Mouse (Mus musculus): ENCODE measurements around the gene Ddx1.

Ddx1 gene

DNA sequence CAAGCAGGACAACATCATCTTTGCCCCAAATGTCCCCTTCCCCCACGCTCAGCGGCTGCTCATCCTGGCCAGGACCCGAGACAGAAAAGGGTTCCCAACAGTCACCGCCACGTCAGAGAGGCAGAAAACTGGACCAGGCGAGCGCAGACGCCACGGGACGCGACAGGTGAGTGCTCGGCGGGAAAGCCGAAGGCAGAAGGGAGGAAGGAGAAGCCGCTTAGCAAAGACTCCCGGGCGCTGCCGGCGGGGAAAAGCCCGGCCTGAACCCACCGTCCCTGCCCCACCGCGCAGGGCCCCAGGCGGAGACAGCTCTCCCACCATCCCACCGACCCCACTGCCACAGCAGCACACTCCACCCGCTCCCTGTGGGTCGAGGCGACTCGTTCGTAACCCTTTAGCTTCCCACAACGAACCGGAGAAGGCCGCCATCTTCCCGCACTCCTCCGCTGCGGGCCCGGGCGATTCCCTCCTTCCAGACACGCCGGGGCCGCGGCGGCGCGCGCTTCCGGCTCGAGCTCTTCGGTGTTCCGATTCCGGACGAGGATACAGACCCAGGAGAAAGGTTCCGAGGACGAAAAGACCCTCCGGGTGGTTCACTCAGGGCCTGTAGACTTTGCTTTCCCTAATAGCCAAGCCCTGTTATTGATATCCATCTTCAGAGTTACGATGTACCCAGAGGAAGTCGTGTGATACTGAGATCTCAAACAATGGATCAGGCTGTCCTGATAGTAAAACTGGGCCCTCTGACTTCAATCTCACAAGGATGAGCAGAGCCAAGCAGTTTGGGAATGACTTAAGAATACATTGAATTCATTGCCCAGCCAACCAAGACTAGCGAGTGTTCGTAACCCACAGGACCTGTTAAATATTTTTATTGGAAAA lies at the start of gene Ddx1:
Gene Ddx1 (minus strand): TSS at position 523 of the 882 bp plus-strand sequence.
- DNase-seq (ENCODE audit: extremely low spot score, low spot score): peak; percentile 88

DNA sequence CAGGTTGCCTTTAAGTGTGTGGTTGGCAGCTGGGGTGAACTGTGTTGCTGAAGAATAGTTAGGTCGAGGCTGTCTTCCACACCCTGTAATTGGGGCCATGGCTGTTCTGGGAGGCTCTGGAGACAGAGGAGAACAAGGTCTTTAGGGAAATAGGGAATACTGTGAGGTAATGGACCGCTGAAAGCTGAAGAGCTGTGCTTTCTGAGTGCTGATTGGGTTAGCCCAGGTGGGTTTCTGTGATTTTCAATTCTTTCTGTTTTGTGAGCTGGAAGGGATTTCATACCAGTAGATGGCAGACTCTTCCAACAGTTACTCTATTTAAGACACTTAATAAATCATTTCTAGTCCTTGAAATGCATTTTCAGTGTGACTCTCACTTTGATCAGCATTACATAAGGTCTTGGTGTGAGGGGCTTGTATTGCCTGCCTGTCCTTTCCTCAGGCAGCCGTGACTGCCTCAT lies 44.4 kb upstream of the Ddx1 start:
- no peak for DNase-seq (ENCODE audit: extremely low spot score, low spot score)

DNA sequence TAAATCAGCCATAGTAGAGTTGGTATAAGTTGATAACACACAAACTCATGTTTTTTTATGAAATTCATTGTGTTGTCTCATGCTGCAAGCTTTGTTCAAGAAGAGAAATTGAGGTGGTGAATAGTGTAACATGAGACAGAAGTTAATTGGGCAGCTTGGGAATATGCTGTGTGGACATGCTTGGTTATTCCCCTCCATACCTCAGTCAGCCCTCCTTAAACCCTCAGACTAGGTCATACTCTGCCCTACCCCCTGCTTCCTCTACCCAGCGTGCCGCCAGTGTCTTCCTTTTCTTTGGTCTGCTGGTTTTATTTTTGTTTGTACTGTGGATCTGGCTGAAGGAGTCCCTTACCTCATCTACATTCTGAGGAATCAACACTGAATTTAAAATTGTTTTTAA lies 42.4 kb upstream of the Ddx1 start:
- DNase-seq (ENCODE audit: extremely low spot score, low spot score): no peak

DNA sequence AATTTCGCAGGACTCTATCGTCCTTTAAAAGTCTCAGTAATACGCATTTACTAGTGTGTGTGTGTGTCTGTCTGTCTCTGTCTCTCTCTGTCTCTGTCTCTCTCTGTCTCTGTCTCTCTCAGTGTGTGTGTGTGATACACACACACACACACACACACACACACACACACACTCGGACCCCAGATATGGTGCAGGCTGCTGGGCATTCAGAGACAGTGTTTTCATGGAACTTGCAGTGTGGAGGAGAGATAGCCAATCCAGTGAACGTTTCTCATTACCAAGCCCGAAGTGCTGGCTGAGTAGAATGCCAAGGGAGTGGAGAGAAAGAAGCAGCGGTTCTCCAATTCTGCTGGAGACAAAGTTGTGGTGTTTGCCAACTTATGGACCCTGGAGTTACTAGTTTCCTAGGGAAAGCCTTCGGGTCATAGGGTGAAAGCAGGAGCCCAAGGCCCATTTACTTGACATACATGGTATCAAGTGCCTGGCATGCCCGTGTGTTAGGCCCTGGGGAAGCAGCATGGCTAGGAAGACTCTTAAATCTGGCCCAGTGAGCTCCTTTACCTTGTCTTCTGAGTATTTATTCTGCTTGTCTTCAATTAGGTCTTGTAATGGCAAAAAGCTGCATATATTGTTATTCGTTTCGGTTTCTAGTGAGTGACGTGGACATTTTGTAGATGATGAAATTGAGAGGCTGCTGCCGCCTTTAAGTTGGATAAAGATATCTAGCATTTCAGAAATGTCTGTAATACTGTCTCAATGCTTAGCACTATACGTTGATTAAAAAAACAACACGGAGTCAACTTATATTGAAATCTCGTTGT lies 20.8 kb upstream of the Ddx1 start:
- DNase-seq (ENCODE audit: extremely low spot score, low spot score): no peak

DNA sequence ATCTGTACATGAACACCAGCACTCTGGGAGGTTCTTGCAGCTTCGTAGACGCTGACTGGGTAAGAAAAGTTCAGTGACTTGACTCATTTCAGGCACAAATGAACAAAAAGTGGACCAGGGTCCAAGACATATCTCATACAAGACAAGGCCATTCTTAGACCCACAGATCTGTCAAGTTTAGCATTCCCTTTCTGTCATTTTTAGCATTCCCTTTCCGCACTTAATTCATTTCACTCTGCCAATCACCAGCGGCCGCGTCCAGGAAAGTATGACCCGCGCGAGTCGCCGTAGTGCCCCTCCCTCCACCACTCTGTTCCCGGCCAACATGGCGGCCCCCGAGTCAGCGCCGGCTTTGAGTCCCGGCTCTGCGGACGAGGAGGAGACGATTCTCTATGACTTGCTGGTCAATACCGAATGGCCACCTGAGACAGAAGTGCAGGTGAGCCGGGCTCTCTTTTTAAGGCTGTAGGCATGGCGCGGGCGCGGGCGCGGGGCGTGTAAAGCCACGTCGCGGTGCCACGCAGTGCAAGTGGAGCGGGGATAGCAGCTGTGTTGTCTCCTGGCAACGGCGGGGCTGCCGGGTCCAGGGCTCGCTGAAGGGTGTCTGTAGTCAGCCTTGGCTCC lies 19.9 kb upstream of the Ddx1 start, which contains the start of gene Nbas:
Gene Nbas (plus strand): TSS at position 308 of the 624 bp plus-strand sequence.
- peak; percentile 93 for DNase-seq (ENCODE audit: extremely low spot score, low spot score)

DNA sequence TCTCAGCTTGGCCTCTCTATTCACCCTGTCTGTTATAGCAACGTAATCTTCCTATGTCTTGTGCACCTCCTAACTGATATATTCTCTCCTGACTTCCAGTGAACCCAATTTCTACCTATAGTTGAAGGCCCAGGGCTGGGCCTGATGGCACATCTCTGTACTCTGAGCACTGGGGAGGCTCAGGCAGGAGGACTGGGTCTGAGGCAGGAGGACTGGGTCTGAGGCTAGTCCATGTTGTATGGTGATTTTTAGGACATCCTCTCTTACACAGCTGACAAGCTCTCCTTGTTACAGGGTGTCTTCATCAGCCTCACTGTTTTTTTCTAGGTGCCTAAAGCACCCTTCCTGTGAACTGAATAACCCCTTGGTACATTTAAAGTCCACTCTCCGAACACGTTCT lies 19.4 kb upstream of the Ddx1 start:
- peak; percentile 16 for DNase-seq (ENCODE audit: extremely low spot score, low spot score)

DNA sequence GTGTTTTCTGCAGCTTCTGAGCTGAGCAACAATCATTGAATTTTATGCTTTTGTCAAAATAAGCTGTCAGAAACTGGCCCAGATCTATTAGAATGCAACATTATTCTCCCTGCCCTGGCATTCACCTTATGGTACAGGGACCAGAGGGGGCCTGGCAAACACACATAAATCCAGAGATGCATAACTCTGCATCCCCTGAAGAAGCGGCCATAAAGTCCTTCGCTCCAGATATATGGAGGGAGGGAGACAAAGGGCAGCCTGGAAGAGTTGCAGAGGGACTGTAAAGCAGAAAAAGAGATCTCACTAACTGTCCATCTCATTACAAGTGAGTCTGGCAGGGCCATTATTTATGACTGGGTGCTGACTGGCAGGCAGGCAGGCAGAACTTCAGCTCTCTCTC lies 6.7 kb upstream of the Ddx1 start:
- no peak for DNase-seq (ENCODE audit: extremely low spot score, low spot score)

DNA sequence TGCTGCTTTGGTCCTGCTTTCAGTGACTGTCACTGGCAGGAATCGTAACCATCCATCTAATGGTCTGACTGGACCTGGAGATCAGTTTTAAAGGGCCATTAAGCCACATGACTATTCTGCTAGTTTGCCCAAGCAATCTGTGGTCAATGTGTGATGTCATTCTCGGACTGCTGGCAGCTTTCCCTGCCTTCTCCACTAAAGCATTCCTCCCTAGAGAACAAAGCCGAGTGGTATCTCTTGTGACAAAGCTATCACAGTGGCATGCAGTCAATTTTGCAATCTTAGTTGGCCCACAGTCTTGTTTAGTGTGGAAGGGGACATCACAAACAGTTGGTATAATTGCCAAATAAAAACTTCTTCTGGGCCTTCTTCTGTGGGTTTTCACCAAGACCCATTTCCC lies 6.1 kb upstream of the Ddx1 start:
- DNase-seq (ENCODE audit: extremely low spot score, low spot score): no peak

DNA sequence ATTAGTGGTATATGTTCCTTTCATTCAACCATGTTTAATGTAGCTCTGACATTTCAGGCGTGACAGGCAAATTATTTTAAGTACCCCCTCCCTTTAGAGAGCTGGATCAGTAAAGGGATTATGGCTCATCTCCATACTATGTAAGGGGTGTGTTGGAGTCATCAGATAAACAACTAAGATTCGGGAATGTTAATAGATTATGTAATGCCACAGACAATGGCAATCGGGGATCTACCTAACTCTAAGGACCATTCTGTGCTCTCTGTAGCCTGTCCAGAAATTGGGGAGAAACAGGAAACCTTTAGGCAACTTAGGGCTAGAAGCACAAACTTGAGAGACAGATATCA lies 533 bp upstream of the Ddx1 start:
- DNase-seq (ENCODE audit: extremely low spot score, low spot score): no peak

DNA sequence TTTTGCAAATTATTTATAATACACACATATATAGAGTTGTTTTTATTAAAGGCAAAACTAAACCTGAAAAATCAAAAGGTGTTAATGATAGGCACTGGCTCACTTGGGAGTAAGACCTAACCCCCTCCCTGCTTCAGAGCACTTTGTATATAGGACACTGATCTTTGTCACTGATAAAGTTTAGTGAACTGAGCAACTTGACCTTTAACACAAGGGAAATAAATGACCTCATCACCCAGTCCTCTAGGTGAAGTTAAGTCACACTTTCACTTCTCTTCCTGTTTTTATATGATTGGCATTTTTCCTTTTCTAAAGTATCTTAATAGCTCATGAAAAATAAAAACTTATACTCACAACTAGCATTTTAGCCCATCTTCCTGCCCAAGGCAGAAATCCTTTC lies 6.6 kb downstream of the Ddx1 start:
- DNase-seq (ENCODE audit: extremely low spot score, low spot score): no peak

DNA sequence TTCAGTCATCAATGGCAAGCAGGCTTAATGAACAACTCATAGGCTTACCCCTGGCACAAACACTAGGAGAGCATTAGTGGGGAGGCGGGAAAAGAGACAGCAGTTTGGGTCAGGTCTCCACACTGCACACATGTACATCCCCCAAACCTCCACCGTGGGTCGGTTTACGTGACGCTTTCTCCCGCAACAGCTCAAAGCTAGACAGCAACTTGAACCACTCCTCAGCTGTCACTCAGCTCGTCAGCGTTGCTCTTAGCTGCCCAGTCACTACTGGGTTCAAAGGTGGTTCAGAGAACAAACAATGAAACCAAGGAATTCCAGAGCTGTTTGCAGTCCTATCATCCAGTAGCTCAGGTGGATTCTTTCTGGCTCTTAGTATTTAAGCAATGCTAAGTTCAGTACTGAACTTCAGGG lies 30.9 kb downstream of the Ddx1 start:
- DNase-seq (ENCODE audit: extremely low spot score, low spot score): no peak

DNA sequence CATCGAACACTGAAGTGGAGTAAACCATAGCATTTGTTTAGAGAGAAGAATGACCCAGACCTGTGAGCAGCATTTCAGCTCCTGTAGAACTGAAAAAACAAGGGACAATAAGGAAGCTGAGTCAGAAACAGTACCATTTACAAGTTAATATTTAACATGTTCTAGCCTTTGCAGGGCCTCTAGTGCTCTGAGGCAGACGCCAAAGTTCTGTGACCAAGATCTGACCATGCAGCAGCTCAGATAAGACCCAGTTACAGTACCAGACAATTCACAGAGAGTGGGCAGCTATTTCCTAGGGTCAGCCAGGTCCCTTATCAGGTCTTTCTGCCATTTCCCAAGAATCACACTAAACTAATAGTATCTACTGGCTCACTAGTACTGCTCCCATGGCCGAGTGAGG lies 31.4 kb downstream of the Ddx1 start:
- no peak for DNase-seq (ENCODE audit: extremely low spot score, low spot score)

DNA sequence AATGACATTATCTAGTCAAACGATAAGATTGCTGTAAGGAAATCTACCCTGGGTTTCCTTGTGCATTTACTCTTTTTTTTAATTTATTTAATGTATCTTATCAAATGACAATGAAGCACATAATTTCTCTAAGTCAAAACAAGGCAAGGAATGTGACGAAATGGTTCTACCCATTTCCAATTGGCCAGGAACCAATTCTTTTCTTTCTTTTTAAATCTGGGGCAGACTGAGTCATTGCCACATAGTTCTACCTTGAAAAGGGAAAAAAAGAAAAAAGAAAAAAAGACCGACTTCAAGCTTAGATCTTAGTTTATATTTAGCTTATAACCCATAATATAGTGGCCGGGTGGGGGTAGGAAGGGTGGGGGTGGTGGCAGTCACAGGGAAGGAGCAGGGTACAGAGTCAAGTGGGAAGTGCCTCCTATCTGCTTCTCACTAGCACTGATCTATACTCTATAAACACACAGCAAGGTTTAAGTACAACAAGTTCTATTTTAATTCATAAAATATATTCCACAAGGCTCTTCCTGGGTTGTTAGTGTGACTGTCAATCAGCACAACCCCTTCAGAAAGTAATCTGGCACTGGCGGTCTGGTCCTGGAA lies 32.4 kb downstream of the Ddx1 start:
- no peak for DNase-seq (ENCODE audit: extremely low spot score, low spot score)

DNA sequence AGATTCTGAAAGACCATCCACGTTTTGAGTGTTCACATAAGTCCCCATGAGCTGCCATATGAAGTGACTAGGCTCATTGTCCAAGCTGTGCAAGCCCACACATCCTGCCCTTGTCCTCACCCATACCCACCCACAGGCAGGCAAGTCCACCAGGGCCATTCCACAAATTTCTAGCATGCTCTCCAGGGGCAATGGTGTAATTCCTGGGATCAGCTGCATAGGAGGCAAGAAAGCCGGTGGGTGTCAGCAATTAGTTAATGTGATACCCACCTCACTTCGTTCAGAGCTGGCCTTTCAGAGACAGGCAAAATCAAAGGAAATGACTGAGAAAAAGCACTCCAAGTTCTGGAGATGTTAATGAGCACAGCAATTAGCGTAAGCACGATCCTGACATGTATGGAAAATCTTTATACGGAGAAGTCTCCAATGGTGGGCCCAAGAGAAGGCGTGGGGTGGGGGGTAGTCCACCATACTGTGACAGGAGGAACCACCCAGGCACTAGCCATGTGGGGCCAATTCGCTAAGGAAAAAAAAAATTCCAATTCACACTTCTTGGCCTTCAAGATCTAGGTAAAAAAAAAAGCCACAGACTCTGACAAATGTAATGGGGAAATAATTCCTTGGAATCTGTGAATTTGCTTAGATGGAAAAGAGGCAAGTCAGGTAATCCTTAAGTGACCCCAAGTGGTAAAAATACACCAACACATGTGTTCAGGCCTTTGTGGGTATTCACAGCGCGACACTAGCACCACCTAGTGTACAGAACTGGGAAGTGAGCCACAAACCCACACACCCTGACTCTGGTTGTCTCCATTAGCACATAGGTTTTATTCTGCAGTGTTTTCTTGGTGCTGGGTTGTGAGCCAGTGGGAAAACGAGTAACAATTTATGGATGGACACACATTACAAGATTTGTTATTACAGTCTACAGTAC lies 34.4 kb downstream of the Ddx1 start:
- DNase-seq (ENCODE audit: extremely low spot score, low spot score): peak; percentile 86

DNA sequence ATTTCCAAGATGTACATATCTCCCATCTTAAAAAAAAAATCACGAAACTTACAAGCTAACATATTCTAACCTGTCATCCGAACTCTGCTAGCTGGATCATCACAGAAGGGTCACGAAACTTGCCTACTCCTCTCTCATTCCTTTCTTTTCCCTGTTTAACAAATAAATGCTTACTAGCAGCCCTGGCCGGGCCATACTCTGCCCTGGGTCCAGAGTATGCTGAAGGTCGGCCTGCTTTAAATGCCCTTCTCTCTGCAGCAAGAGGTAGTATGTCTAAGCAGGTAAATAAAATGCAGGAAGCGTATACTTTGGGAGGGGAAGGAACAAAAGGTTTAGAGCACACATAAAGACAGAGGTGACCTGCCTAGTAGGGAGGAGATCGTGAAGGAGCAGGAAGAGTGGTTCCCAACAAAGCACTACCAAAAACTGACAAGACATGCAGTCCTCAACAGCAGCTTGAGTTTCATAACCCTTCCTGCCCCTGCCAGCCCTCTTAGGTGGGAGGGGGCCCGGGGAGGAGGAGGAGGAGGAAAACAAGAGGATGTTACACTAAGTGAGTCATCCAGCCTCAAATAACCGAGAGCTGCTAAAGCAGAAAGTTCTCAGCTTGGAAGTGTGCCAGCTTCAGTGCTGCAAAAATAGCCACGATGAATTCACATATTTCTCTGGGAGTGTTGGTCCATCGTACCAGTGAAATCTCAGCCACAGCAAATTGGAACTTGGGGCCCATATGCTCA lies 37.1 kb downstream of the Ddx1 start:
- DNase-seq (ENCODE audit: extremely low spot score, low spot score): no peak

DNA sequence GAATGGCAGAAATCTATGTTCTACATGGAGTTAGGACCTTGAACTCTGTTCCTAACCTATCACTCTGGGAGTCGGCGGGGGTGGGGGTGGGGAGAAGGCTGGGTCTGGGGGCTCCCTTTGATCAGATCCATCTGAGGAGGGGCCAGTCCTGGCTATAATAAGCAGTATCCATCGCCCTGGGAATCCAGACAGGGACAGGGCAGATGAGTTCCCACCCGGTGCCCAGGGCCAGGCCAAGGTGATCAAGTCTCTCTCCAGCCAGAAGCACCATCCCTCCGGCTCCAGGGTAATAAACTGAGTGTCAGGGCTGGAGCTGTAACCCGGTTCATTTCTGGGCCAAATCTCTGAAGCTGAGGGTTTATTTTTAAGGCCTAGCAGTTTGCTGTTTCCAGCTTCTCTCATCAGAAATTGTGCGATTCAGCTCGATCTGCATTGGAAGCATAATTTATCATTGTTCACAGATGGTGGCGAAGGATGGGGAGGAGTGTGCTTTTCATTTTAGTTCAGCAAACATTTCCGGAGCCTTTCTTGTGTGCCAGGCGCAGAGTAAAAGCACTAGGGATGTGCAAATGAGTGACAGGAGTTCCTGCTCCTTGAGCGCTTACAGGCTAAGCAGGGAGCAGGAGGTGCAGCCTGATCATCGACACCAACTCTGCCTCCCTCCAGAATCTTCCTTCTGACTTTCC lies 39.2 kb downstream of the Ddx1 start:
- DNase-seq (ENCODE audit: extremely low spot score, low spot score): no peak

DNA sequence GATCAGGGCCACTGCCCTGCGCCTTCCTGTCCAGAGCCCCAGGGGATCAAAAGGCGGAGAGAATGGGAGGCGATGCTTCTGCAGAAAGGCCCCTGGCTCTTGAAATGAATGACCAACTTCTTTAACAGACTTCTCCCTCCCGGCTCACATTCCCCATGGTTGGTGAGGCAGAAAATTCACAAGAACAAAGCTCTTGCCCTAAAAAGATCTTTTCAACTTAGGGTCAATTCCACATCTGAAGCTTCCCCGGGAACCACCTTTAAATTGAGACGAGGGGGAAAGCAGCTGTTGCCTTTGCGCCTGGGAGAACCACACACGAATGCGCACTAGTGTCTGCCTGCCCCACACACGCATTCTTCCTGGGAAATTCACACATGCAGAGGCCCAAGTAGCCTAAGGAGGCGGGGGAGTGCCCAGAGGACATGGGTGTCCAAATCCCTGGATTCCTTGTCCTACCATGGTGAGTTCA lies 40.0 kb downstream of the Ddx1 start:
- DNase-seq (ENCODE audit: extremely low spot score, low spot score): peak; percentile 57

DNA sequence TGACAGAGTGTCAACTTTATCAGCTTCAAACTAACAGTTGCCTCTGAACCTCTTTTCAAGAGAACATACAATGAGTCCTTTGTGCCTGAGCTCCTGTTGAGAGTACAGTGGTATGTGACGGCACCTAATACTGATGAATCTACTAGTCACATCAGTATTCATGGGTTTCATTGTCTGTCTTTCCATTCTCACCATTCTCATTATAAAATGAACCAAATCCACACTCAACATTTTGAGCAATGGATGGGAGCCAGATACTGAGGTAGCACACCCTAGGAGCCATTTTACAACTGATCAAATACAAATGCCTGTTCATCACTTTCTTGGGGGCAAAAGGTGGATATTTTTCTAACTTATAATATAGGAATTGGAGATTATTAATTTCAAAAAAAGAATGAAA lies 40.5 kb downstream of the Ddx1 start:
- DNase-seq (ENCODE audit: extremely low spot score, low spot score): no peak

DNA sequence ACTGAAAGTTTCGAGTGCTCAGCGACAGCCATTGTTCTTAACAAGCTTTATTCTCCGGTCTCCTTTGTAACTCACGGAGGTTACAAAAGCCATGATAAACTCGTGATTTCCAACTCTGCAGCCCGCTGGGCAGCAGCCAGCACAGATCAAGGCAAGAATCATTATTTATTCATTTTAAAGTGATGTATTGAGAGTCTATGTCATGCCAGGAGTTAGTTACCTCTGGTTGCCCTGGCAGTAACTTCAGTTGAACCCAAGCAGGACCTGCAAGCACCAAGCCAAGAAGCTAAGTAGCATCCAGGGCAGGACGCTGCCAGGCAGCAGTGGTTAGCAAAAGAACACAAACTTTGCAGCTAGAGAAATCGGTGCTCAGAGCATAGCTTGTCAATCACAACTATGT lies 41.9 kb downstream of the Ddx1 start:
- no peak for DNase-seq (ENCODE audit: extremely low spot score, low spot score)
